Mouse (Mus musculus) gastrocnemius, postnatal 25 days (tissue): ENCODE measurements around the gene Gm21958. TPM values are rescaled to one million over a fixed set of nuclear protein-coding genes. Genes with fewer than 3 reads are reported as not detected.

Source experiments
- total RNA-seq, 2 experiments: library from RNA; stranded (reverse); gene quantifications; 1 replicate in 1 of 2; 2 replicates in 1 of 2; pipeline ENCODE4 v1.2.3; 2021

Gm21958 gene
- total RNA-seq, 2 experiments from 2014 or later, result not detected

Other genes with a start within 250 kb of the Gm21958 start
- 10 to 100 TPM; 12.1 to 12.4 TPM for gene Supt20, start 21.5 kb downstream of the Gm21958 start, total RNA-seq
- gene Exosc8, start 21.0 kb upstream of the Gm21958 start, total RNA-seq, result 1 to 10 TPM; 8.9 to 9.8 TPM
- 1 to 10 TPM; 9.3 to 9.4 TPM for gene Alg5, start 21.2 kb upstream of the Gm21958 start, total RNA-seq
- under 1 TPM; 0.16 to 0.51 TPM for gene Smad9, start 41.2 kb upstream of the Gm21958 start, total RNA-seq
- gene Rfxap, start 93.4 kb upstream of the Gm21958 start, total RNA-seq, result 10 to 100 TPM; 29.0 to 30.5 TPM
- gene Sertm1, start 201.5 kb upstream of the Gm21958 start, total RNA-seq, result not detected